Mouse (Mus musculus) liver, postnatal 0 days (tissue): ENCODE data around the gene Icmt. TPM values are rescaled to one million over a fixed set of nuclear protein-coding genes. Genes with fewer than 3 reads are reported as not detected.

Experiments used
- ATAC-seq: fragments of 200-750 bp; cut with Nextera tagmentation; 2 replicates; pipeline ENCODE4 v1.8.0; 2017; ENCODE audit warnings: mild to moderate bottlenecking, moderate library complexity
- DNase-seq: peaks from one replicate; pipeline ENCODE4 v3.0.0-alpha.2; 2016
- H3K27ac ChIP-seq: fragments of 300-500 bp; sonication (generic); 2 replicates; pipeline ENCODE4 v1.5.1; 2014; ENCODE audit warnings: antibody characterized with exemption, moderate library complexity, mild to moderate bottlenecking, low read depth
- H3K27me3 ChIP-seq: fragments of 300-500 bp; sonication (generic); 2 replicates; pipeline ENCODE4 v1.6.1; 2014; ENCODE audit warnings: low read length, control low read depth, mixed read lengths; ENCODE audit not compliant: insufficient read depth
- H3K36me3 ChIP-seq: fragments of 300-500 bp; sonication (generic); replicated peaks from 2 replicates; pipeline ENCODE4 v1.6.1; 2014; ENCODE audit warnings: mild to moderate bottlenecking, control low read depth, low read length, moderate library complexity, mixed read lengths; ENCODE audit not compliant: insufficient read depth
- H3K4me1 ChIP-seq: fragments of 300-500 bp; sonication (generic); 2 replicates; pipeline ENCODE4 v1.6.1; 2014; ENCODE audit warnings: antibody characterized with exemption, mild to moderate bottlenecking, control low read depth; ENCODE audit not compliant: insufficient read depth
- H3K4me2 ChIP-seq: fragments of 300-500 bp; sonication (generic); 2 replicates; pipeline ENCODE4 v1.6.1; 2014; ENCODE audit warnings: low read depth, mild to moderate bottlenecking, low read length, moderate library complexity, mixed read lengths
- H3K4me3 ChIP-seq: fragments of 300-500 bp; sonication (generic); 2 replicates; pipeline ENCODE4 v1.5.1; 2014; ENCODE audit warnings: low read depth, low read length
- H3K9ac ChIP-seq: fragments of 300-500 bp; sonication (generic); replicated peaks from 2 replicates; pipeline ENCODE4 v1.6.1; 2014; ENCODE audit warnings: mild to moderate bottlenecking, moderate library complexity
- H3K9me3 ChIP-seq: fragments of 300-500 bp; sonication (generic); 2 replicates; pipeline ENCODE4 v1.6.1; 2016; ENCODE audit warnings: mild to moderate bottlenecking, control low read depth, low read length, mixed read lengths
- CTCF ChIP-seq: sonication (generic); IDR thresholded peaks from 2 replicates; pipeline ENCODE4 v1.5.1; 2016; ENCODE audit warnings: antibody characterized with exemption, low read depth
- EP300 ChIP-seq: IDR thresholded peaks from 2 replicates; pipeline ENCODE4 v1.6.1; 2016; ENCODE audit warnings: antibody characterized with exemption, low read depth, mild to moderate bottlenecking
- WGBS: fragments of 180-500 bp; shearing (Covaris S2); extraction: QIAGEN DNeasy Blood & Tissue Kit; methylation state at CpG from one replicate; pipeline ENCODE4 v1.1.7; 2014; ENCODE audit not compliant: insufficient replicate concordance; 5-methylcytosine and 5-hydroxymethylcytosine counted together
- polyA plus RNA-seq: library from polyadenylated mRNA; unstranded; fragments of >200 nt; fragmentation: Nextera tagmentation; extraction: Ambion mirVana; gene quantifications from 2 replicates; pipeline ENCODE4 v1.2.1, GENCODE M21; 2015

Icmt gene
- polyA plus RNA-seq, 1 experiment from 2014 or later = 6.9 TPM

GRCm38 (mm10) chr4:152281601-152282000 lies 15.4 kb upstream of the Icmt start:
- WGBS = 42% methylated on average over 15 of the region's 15 CpGs
- no peak for TF ChIP-seq EP300
- TF ChIP-seq CTCF = no peak
- Histone ChIP-seq H3K9me3 (no peaks in the 10 kb centered on the region), H3K9ac (no peak overlapping the region), H3K4me3 (no peak overlapping the region), H3K4me2 (no peak overlapping the region), H3K36me3 (no peaks in the 10 kb centered on the region), H3K4me1 (peaks cover 7% of the 10 kb centered on the region), H3K27ac (no peak overlapping the region), H3K27me3 (peaks cover 55% of the 10 kb centered on the region)
- DNase-seq (no peak), ATAC-seq (no peak)

GRCm38 (mm10) chr4:152282721-152283120 lies 14.3 kb upstream of the Icmt start:
- H3K4me3 ChIP-seq = 0 out of 2 replicates have a peak overlapping the region, but pooled peaks have one; percentile 1

GRCm38 (mm10) chr4:152283186-152283950 lies 13.7 kb upstream of the Icmt start:
- H3K27me3 ChIP-seq = peaks cover 73% of the 10 kb centered on the region

More at GRCm38 (mm10) chr4:152282721-152283120, 14.3 kb upstream of the Icmt start:
- no peak overlapping the region for H3K27ac ChIP-seq
- TF ChIP-seq EP300 (no peak), CTCF (no peak)
- peak overlapping the region; percentile 0; the same call in 1 of the 2 replicates for H3K4me2 ChIP-seq
- peaks cover 67% of the 10 kb centered on the region for H3K27me3 ChIP-seq
- H3K9ac ChIP-seq = no peak overlapping the region
- H3K9me3 ChIP-seq = no peaks in the 10 kb centered on the region
- no peak for ATAC-seq
- DNase-seq = no peak
- no peaks in the 10 kb centered on the region for H3K36me3 ChIP-seq
- peaks cover 7% of the 10 kb centered on the region for H3K4me1 ChIP-seq
- 25% methylated on average over 22 of the region's 34 CpGs for WGBS

GRCm38 (mm10) chr4:152285505-152285904 lies 11.5 kb upstream of the Icmt start:
- Histone ChIP-seq H3K9ac (no peak overlapping the region), H3K27me3 (peaks cover 88% of the 10 kb centered on the region), H3K4me2 (no peak overlapping the region), H3K9me3 (no peaks in the 10 kb centered on the region), H3K4me1 (peaks cover 7% of the 10 kb centered on the region), H3K36me3 (no peaks in the 10 kb centered on the region), H3K4me3 (no peak overlapping the region), H3K27ac (no peak overlapping the region)
- ATAC-seq (no peak), DNase-seq (peak; percentile 59)
- TF ChIP-seq EP300 (no peak), CTCF (peak; percentile 80)
- WGBS = 2% methylated on average over 10 of the region's 10 CpGs

More at GRCm38 (mm10) chr4:152283186-152283950, 13.7 kb upstream of the Icmt start:
- WGBS = 3% methylated on average over 70 of the region's 70 CpGs
- H3K4me2 ChIP-seq = peak overlapping the region; percentile 0; the same call in 1 of the 2 replicates
- H3K9ac ChIP-seq = no peak overlapping the region
- H3K9me3 ChIP-seq = no peaks in the 10 kb centered on the region
- H3K27ac ChIP-seq = no peak overlapping the region
- peaks cover 7% of the 10 kb centered on the region for H3K4me1 ChIP-seq
- 0 out of 2 replicates have a peak overlapping the region, but pooled peaks have one; percentile 1 for H3K4me3 ChIP-seq
- ATAC-seq (peak; percentile 87), DNase-seq (peak; percentile 87)
- TF ChIP-seq CTCF = peak; percentile 91
- no peak for TF ChIP-seq EP300
- no peaks in the 10 kb centered on the region for H3K36me3 ChIP-seq

- 7% methylated on average over 30 of the region's 32 CpGs for WGBS
- Histone ChIP-seq H3K4me1 (peaks cover 7% of the 10 kb centered on the region), H3K9me3 (no peaks in the 10 kb centered on the region), H3K36me3 (no peaks in the 10 kb centered on the region), H3K27me3 (peaks cover 91% of the 10 kb centered on the region), H3K4me2 (no peak overlapping the region), H3K27ac (no peak overlapping the region), H3K9ac (no peak overlapping the region), H3K4me3 (no peak overlapping the region)
- ATAC-seq (no peak), DNase-seq (no peak)
- no peak for TF ChIP-seq EP300
- no peak for TF ChIP-seq CTCF
Observed at GRCm38 (mm10) chr4:152286183-152286582, 10.8 kb upstream of the Icmt start.

GRCm38 (mm10) chr4:152286887-152287286 lies 10.1 kb upstream of the Icmt start:
- WGBS = 6% methylated on average over 26 of the region's 26 CpGs
- Histone ChIP-seq H3K36me3 (no peaks in the 10 kb centered on the region), H3K4me1 (peaks cover 7% of the 10 kb centered on the region), H3K9me3 (no peaks in the 10 kb centered on the region), H3K27me3 (peaks cover 91% of the 10 kb centered on the region), H3K9ac (no peak overlapping the region), H3K4me3 (no peak overlapping the region), H3K4me2 (no peak overlapping the region), H3K27ac (no peak overlapping the region)
- no peak; the same call in 1 of the 2 replicates for ATAC-seq
- peak; percentile 79 for DNase-seq
- TF ChIP-seq EP300 = no peak
- no peak for TF ChIP-seq CTCF
